Mouse (Mus musculus) heart, postnatal 0 days (tissue): ENCODE results near the gene Hmcn2.

Experiments used
- CTCF ChIP-seq: IDR thresholded peaks from 2 replicates; pipeline ENCODE4 v1.5.1; 2016; ENCODE audit warnings: antibody characterized with exemption, control low read depth, low read depth
- EP300 ChIP-seq: IDR thresholded peaks from 2 replicates; pipeline ENCODE4 v1.6.1; 2016; ENCODE audit warnings: antibody characterized with exemption, low read depth

DNA sequence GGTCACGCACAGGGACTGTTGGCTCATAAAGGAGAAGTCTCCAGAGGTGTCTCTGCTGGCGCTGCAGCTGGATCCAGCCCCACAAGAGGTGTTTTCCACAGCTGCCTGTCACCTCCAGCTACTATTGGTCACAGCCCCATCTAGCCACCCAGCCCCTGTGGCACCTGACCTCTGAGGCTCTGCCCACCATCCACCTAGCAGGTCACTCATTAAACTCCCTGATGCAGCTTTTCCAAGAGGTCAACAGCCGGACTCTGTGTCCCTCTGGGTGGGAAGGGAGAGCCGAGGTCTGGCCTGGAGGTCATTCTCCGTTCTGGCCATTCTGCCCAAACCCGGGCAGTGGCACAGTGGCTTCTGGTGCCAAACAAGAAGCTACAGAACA is 150.3 kb downstream of the Hmcn2 start:
- no peak for TF ChIP-seq CTCF
- no peak for TF ChIP-seq EP300
